Mouse (Mus musculus) embryonic facial prominence, embryonic 15.5 days (tissue): ENCODE measurements at regions not wholly inside any gene's neighbourhood (a gene's known extent, or its start where the extent isn't known, plus 50 kb on each side); places are given as distances from the start of the nearest gene placed in this dataset.

Experiments used
- ATAC-seq: fragments of 200-750 bp; cut with Nextera tagmentation; 2 replicates; pipeline ENCODE4 v1.8.0; 2017; ENCODE audit warnings: low read depth, moderate TSS enrichment; ENCODE audit not compliant: insufficient number of reproducible peaks, low FRiP score, low TSS enrichment
- H3K27ac ChIP-seq: fragments of 300-500 bp; sonication (generic); replicated peaks from 2 replicates; pipeline ENCODE4 v1.5.1; 2015; ENCODE audit warnings: mild to moderate bottlenecking, inconsistent platforms
- H3K27me3 ChIP-seq: fragments of 300-500 bp; sonication (generic); 2 replicates; pipeline ENCODE4 v1.6.1; 2015; ENCODE audit warnings: inconsistent platforms
- H3K36me3 ChIP-seq: fragments of 300-500 bp; sonication (generic); 2 replicates; pipeline ENCODE4 v1.6.1; 2015; ENCODE audit warnings: mild to moderate bottlenecking, inconsistent platforms
- H3K4me1 ChIP-seq: fragments of 300-500 bp; sonication (generic); 2 replicates; pipeline ENCODE4 v1.6.1; 2015; ENCODE audit warnings: inconsistent platforms
- H3K4me2 ChIP-seq: fragments of 300-500 bp; sonication (generic); replicated peaks from 2 replicates; pipeline ENCODE4 v1.6.1; 2015; ENCODE audit warnings: mild to moderate bottlenecking, inconsistent platforms
- H3K4me3 ChIP-seq: fragments of 300-500 bp; sonication (generic); replicated peaks from 2 replicates; pipeline ENCODE4 v1.5.1; 2015; ENCODE audit warnings: mild to moderate bottlenecking, inconsistent platforms
- H3K9ac ChIP-seq: fragments of 300-500 bp; sonication (generic); 2 replicates; pipeline ENCODE4 v1.6.1; 2015; ENCODE audit warnings: inconsistent platforms
- H3K9me3 ChIP-seq: fragments of 300-500 bp; sonication (generic); replicated peaks from 2 replicates; pipeline ENCODE4 v1.6.1; 2016; ENCODE audit warnings: inconsistent platforms
- WGBS: fragments of 180-500 bp; shearing (Covaris S2); methylation state at CpG from one replicate; pipeline ENCODE4 v1.1.7; 2015; 5-methylcytosine and 5-hydroxymethylcytosine counted together

DNA sequence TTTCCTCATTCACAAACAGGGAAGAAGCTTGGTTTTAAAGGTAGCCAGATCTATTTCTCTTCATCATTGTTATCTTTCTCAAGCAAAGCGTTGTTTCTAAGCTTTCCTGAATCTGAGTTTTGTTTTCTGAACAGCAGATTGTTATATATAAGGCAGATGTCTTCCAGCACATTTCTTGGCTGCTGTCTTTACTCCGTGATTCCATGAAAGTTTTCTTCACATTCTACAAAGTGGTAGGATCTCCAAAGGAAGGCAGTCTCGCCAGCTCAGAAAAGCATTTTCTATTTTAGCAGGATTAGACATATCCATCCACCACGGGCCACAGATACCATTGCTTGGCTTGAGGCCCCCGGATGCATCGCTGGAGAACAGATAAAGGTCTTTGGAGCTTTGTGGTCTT lies 171.2 kb upstream of the Gdnf start:
- ATAC-seq: no peak
- Histone ChIP-seq H3K4me3 (no peak overlapping the region), H3K4me1 (0 out of 2 replicates have a peak, but pooled peaks cover 4% of the 10 kb centered on the region), H3K4me2 (no peak overlapping the region), H3K27ac (no peak overlapping the region), H3K9ac (no peak overlapping the region), H3K36me3 (no peaks in the 10 kb centered on the region), H3K9me3 (no peaks in the 10 kb centered on the region), H3K27me3 (peaks cover 3% of the 10 kb centered on the region; the same call in 1 of the 2 replicates)
- 57% methylated on average over 6 of the region's 6 CpGs for WGBS

DNA sequence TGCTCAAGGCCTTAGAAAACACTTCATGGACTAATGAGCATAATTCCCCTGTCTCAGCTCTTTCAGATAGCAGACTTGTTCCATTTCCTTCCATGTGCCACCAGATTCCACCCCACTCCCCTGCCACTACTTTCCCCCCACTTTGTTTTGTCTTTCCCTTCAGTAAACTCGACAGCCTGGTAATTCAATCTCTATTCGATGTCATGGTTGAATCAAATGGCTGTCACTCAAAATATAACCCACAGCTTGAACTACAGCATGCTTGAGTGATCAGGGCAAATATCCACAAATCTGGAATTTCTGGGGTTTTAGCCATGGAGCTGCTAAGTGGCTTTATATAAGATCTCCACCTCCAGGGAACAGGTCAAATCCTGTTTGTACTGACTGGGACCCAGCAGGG lies 168.6 kb upstream of the Gdnf start:
- no peaks in the 10 kb centered on the region for H3K36me3 ChIP-seq
- H3K9me3 ChIP-seq: no peaks in the 10 kb centered on the region
- ATAC-seq: no peak
- 17% methylated on average over 2 of the region's 2 CpGs for WGBS
- no peak overlapping the region for H3K27ac ChIP-seq
- H3K27me3 ChIP-seq: no peaks in the 10 kb centered on the region
- H3K4me2 ChIP-seq: no peak overlapping the region
- H3K9ac ChIP-seq: no peak overlapping the region
- no peak overlapping the region for H3K4me3 ChIP-seq
- 0 out of 2 replicates have a peak, but pooled peaks cover 4% of the 10 kb centered on the region for H3K4me1 ChIP-seq

DNA sequence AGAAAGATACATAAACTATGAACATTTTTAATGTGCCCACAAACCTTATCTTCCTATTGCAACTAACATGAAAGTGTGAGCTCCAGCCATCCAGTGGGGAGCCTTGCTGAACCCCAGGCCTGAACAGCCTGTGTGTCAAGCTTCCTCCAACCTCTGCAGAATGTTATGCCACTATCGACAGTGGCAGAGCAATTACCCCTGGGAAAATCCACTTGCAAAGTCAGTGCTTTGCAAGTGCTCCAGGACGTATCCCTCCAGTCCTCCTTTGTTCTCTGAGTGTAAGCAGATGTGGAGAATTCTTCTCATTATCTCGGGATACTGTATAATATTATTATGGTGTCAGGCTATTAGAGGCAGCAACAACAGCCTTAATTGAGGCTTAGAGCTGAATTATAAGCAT lies 159.9 kb upstream of the Gdnf start:
- Histone ChIP-seq H3K4me2 (no peak overlapping the region), H3K27me3 (no peaks in the 10 kb centered on the region), H3K4me1 (no peaks in the 10 kb centered on the region), H3K9me3 (no peaks in the 10 kb centered on the region), H3K36me3 (no peaks in the 10 kb centered on the region), H3K9ac (no peak overlapping the region), H3K4me3 (no peak overlapping the region), H3K27ac (no peak overlapping the region)
- WGBS: 11% methylated on average over 3 of the region's 3 CpGs
- no peak for ATAC-seq

DNA sequence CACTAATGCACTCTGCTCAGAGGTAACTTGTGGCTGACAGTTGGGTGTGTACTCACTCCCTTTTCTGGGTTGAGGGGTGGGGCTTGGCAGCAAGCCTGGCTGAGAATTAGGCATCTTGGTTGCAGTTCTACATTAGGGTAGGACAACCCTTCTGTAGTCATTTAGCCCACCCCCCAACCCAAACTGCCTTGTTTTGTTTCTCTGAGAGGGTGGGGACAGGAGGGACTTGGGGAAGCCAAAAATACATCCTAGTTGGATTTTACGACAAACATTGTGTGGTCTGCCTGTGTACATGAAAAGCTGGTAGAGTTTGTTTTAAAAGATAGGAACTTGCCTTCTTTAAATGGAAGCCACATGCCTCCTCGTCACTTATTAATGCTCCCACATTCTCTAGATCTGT lies 146.8 kb upstream of the Gdnf start:
- no peak for ATAC-seq
- no peak overlapping the region for H3K4me3 ChIP-seq

DNA sequence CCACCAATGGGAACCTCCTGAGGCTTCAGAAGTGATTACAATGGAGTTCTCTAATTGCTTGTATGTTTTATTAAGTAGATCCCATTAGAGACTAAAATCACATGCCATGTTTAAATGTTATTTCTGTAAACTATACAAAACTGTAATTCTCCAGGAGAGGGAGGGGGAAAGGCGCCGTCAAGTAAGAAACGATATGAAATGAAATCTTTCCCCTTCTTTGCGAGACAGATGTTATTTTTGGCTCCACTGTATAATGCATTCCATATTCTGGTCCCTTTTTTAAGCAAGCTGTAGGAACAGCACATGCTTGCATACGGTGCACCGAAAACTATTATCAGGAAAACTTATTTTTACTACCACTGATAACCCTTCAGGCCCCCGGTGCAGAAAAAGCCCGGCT lies 141.0 kb upstream of the Gdnf start:
- Histone ChIP-seq H3K4me2 (no peak overlapping the region), H3K27ac (no peak overlapping the region), H3K4me3 (no peak overlapping the region), H3K27me3 (no peaks in the 10 kb centered on the region), H3K4me1 (0 out of 2 replicates have a peak, but pooled peaks cover 3% of the 10 kb centered on the region), H3K36me3 (no peaks in the 10 kb centered on the region), H3K9ac (no peak overlapping the region), H3K9me3 (no peaks in the 10 kb centered on the region)
- 41% methylated on average over 8 of the region's 8 CpGs for WGBS
- ATAC-seq: no peak

More for the DNA sequence above, 146.8 kb upstream of the Gdnf start:
- H3K27ac ChIP-seq: no peak overlapping the region
- H3K9ac ChIP-seq: no peak overlapping the region
- 31% methylated on average over 2 of the region's 2 CpGs for WGBS
- no peak overlapping the region for H3K4me2 ChIP-seq
- H3K9me3 ChIP-seq: no peaks in the 10 kb centered on the region
- 0 out of 2 replicates have a peak, but pooled peaks cover 6% of the 10 kb centered on the region for H3K4me1 ChIP-seq
- no peaks in the 10 kb centered on the region for H3K27me3 ChIP-seq
- no peaks in the 10 kb centered on the region for H3K36me3 ChIP-seq

DNA sequence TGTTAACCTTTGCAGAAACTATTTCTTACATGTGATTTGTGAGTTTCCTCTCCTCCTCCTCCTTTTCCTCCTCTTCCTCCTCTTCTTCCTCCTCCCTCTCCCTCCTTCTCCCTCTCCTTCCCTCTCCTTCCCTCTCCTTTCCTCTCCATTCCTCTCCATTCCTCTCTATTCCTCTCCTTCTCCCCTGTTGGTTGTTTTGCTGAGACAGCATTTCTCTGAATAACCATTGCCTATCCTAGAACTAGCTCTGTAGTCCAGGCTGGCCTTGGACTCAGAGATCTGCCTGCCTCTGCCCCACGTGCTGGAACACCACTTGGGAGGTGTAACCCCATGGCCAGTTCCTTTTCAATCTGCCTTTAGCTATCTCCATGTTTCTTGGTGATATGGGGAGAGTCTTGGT lies 133.7 kb upstream of the Gdnf start:
- no peaks in the 10 kb centered on the region for H3K4me1 ChIP-seq
- H3K9ac ChIP-seq: no peak overlapping the region
- WGBS: 48% methylated on average over 1 of the region's 1 CpGs
- no peak for ATAC-seq
- no peaks in the 10 kb centered on the region for H3K9me3 ChIP-seq
- H3K4me2 ChIP-seq: no peak overlapping the region
- H3K4me3 ChIP-seq: no peak overlapping the region
- no peak overlapping the region for H3K27ac ChIP-seq
- no peaks in the 10 kb centered on the region for H3K27me3 ChIP-seq
- no peaks in the 10 kb centered on the region for H3K36me3 ChIP-seq

DNA sequence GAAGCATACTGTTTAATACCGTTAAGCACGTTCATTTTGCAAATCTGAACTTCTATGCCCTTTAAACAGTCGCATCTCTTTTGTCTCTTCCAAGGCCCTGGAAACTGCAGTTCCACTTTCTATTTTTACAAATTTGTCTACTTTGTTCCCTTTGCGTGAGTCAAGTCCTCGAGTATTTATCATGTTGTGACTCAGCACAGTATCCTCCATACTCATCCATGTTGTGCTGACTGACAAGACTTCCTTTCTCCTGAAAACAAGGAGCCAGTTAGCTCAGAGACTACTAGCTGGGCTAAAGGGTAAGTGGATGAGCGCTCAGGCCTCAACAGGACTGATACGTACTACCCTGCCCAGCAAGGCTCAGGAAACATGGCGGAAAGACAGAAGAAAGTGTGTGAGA lies 131.9 kb upstream of the Gdnf start:
- H3K4me3 ChIP-seq: no peak overlapping the region
- H3K4me2 ChIP-seq: no peak overlapping the region
- H3K27ac ChIP-seq: no peak overlapping the region
- H3K9ac ChIP-seq: no peak overlapping the region
- H3K27me3 ChIP-seq: no peaks in the 10 kb centered on the region
- no peaks in the 10 kb centered on the region; the same call in 1 of the 2 replicates for H3K4me1 ChIP-seq
- no peaks in the 10 kb centered on the region for H3K36me3 ChIP-seq
- no peaks in the 10 kb centered on the region for H3K9me3 ChIP-seq
- 91% methylated on average over 8 of the region's 8 CpGs for WGBS
- no peak for ATAC-seq

DNA sequence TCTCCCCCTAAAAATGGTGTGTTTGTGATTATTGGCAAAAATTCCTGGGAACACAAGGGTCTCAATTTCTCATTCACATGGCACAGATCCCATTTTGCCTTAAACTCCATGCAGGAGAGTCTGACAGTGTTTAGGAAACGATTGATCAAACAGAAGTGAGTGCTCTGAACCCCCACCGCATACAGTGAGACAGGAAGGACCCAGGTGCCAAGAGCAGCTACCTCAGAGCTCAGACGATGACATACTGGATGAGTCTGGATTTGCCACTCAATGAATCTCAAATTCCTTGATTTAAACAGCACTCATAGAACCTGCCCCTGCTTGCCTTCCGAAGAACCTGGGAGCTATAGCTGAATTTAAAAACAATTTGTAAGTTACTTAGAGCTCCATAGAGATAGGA lies 129.6 kb upstream of the Gdnf start:
- H3K9me3 ChIP-seq: no peaks in the 10 kb centered on the region
- H3K36me3 ChIP-seq: no peaks in the 10 kb centered on the region
- no peak overlapping the region for H3K4me3 ChIP-seq
- ATAC-seq: no peak
- H3K27me3 ChIP-seq: no peaks in the 10 kb centered on the region
- H3K4me1 ChIP-seq: no peaks in the 10 kb centered on the region; the same call in 1 of the 2 replicates
- H3K4me2 ChIP-seq: no peak overlapping the region
- no peak overlapping the region; the same call in 1 of the 2 replicates for H3K27ac ChIP-seq
- no peak overlapping the region for H3K9ac ChIP-seq
- 40% methylated on average over 4 of the region's 4 CpGs for WGBS

DNA sequence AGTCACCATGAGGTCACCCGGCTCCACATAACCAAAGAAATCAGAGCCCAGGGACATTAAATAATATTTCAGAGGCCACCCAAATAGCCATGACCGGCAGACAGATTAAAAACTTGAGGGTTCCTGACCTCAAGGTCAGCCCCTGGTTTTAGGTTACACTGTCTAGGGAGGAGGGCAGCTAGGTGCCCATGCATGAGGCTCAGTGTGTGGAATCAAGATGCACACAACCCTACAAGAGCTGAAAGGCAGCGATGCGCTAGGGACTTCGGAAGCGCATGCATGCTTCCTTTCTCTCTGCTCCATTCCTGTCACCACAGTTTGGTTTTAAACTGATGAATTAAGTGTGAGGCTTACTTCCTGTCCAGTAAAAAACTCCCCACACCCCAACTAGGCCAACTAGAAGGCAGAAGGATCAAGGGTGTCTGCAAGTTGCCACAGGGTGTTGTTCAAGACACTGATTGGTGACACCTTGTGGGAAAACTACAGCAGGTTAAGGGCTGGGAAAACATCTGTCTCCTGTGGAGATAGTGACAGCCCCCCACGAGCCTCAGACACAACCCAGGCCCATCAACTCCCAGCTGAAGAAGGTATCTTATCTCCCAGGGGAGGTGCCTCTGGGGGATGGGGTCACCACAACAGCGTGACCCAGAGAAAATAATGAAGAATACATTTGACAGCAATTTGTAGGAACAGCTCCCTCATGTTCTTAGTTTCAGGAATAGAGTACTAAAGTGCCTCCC lies 127.2 kb upstream of the Gdnf start:
- no peak overlapping the region for H3K4me2 ChIP-seq
- no peaks in the 10 kb centered on the region for H3K9me3 ChIP-seq
- H3K36me3 ChIP-seq: no peaks in the 10 kb centered on the region
- H3K9ac ChIP-seq: no peak overlapping the region
- H3K27me3 ChIP-seq: no peaks in the 10 kb centered on the region
- no peak for ATAC-seq
- no peak overlapping the region for H3K4me3 ChIP-seq
- WGBS: 57% methylated on average over 8 of the region's 8 CpGs
- no peaks in the 10 kb centered on the region; the same call in 1 of the 2 replicates for H3K4me1 ChIP-seq
- H3K27ac ChIP-seq: no peak overlapping the region

DNA sequence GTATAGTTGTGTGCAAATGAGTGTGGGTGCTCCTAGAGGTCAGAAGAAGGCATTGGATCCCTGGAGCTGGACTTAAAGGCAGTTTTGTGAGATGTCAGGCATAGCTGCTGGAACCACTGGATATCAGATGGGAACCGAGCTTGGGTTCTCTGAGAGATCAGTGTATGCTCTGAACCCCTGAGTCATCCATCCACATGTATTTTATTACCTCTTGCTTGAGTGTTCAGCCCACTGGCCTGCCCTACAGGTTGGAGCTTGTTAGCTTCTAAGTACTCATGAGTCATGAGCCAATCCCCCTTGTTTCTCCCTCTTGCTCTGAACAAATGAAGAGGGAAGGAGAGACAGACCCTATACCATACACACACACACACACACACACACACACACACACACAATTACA lies 119.4 kb upstream of the Gdnf start:
- H3K27me3 ChIP-seq: no peaks in the 10 kb centered on the region
- no peaks in the 10 kb centered on the region for H3K4me1 ChIP-seq
- H3K9me3 ChIP-seq: no peaks in the 10 kb centered on the region
- ATAC-seq: no peak
- WGBS: 55% methylated on average over 1 of the region's 1 CpGs
- no peak overlapping the region for H3K4me3 ChIP-seq
- H3K4me2 ChIP-seq: no peak overlapping the region
- H3K27ac ChIP-seq: no peak overlapping the region
- H3K36me3 ChIP-seq: no peaks in the 10 kb centered on the region
- H3K9ac ChIP-seq: no peak overlapping the region

DNA sequence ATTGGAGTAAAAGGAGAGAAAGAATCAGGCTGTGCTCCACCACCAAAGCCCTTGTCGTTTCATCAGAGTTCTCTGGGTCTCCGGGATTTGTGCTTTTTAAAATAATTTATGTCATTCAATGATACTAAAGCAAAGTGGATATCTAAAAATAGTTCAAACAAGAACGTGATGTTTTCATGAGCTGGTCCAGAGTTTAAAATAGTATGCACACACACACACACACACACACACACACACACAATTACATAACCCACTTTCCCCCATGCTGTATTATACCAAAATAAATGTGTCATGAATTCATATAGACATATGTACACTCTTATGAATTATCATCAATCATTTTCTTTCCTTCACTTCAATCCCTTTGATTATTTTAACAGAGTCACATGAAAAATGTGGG lies 118.5 kb upstream of the Gdnf start:
- no peaks in the 10 kb centered on the region for H3K27me3 ChIP-seq
- no peak overlapping the region for H3K27ac ChIP-seq
- no peaks in the 10 kb centered on the region for H3K4me1 ChIP-seq
- no peaks in the 10 kb centered on the region for H3K9me3 ChIP-seq
- no peaks in the 10 kb centered on the region for H3K36me3 ChIP-seq
- no peak overlapping the region for H3K4me3 ChIP-seq
- no peak overlapping the region for H3K4me2 ChIP-seq
- ATAC-seq: no peak
- H3K9ac ChIP-seq: no peak overlapping the region
- WGBS: 58% methylated on average over 3 of the region's 3 CpGs

DNA sequence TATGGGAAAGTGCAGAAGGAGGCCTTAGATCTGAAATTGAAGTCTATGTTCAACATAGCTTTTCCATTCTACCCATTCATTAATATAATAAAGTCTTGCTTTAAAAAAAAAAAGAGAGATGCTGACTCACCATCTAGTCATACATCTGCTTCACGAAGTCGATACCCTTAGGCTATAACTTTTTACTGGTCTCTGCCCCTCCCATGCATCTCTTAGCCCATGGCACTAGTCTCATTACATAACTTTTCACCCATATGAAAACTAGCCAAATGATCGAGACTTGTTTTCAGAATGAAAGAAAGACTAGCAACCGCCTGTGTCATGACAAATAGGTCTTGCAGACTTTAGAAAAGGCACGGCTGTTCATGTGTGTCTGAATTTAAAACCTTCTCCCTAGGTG lies 116.6 kb upstream of the Gdnf start:
- H3K27ac ChIP-seq: no peak overlapping the region
- no peak overlapping the region for H3K4me2 ChIP-seq
- H3K9me3 ChIP-seq: no peaks in the 10 kb centered on the region
- H3K4me1 ChIP-seq: no peaks in the 10 kb centered on the region
- no peaks in the 10 kb centered on the region for H3K36me3 ChIP-seq
- no peak overlapping the region for H3K9ac ChIP-seq
- no peaks in the 10 kb centered on the region for H3K27me3 ChIP-seq
- 79% methylated on average over 5 of the region's 5 CpGs for WGBS
- ATAC-seq: no peak
- no peak overlapping the region for H3K4me3 ChIP-seq
